Mouse (Mus musculus) limb, embryonic 14.5 days (tissue): Measurements from ENCODE around the gene Efna5. TPM values are rescaled to one million over a fixed set of nuclear protein-coding genes. Genes with fewer than 3 reads are reported as not detected.

Experiments used
- ATAC-seq: fragments of 200-750 bp; cut with Nextera tagmentation; 2 replicates; pipeline ENCODE4 v1.8.0; 2017; ENCODE audit warnings: low read depth, moderate number of reproducible peaks, moderate TSS enrichment; ENCODE audit not compliant: low FRiP score
- DNase-seq: peaks from one replicate; pipeline ENCODE4 v3.0.0-alpha.2; 2015; ENCODE audit warnings: low spot score
- H3K27ac ChIP-seq: fragments of 300-500 bp; sonication (generic); replicated peaks from 2 replicates; pipeline ENCODE4 v1.5.1; 2014; ENCODE audit warnings: low read depth, mild to moderate bottlenecking, low read length, moderate library complexity, mixed read lengths
- H3K27me3 ChIP-seq: fragments of 300-500 bp; sonication (generic); 2 replicates; pipeline ENCODE4 v1.6.1; 2014; ENCODE audit warnings: low read length, mixed read lengths; ENCODE audit not compliant: control insufficient read depth, insufficient read depth
- H3K36me3 ChIP-seq: fragments of 300-500 bp; sonication (generic); 2 replicates; pipeline ENCODE4 v1.6.1; 2014; ENCODE audit warnings: mild to moderate bottlenecking, low read length, moderate library complexity, mixed read lengths; ENCODE audit not compliant: control insufficient read depth, insufficient read depth
- H3K4me1 ChIP-seq: fragments of 300-500 bp; sonication (generic); 2 replicates; pipeline ENCODE4 v1.6.1; 2014; ENCODE audit warnings: antibody characterized with exemption, low read length, mixed read lengths; ENCODE audit not compliant: control insufficient read depth, insufficient read depth
- H3K4me2 ChIP-seq: fragments of 300-500 bp; sonication (generic); replicated peaks from 2 replicates; pipeline ENCODE4 v1.6.1; 2014; ENCODE audit warnings: low read depth, mild to moderate bottlenecking, low read length, moderate library complexity; ENCODE audit not compliant: severe bottlenecking
- H3K4me3 ChIP-seq: fragments of 300-500 bp; sonication (generic); replicated peaks from 2 replicates; pipeline ENCODE4 v1.5.1; 2014; ENCODE audit warnings: low read length
- H3K9ac ChIP-seq: fragments of 300-500 bp; sonication (generic); 2 replicates; pipeline ENCODE4 v1.6.1; 2014; ENCODE audit warnings: mild to moderate bottlenecking, low read depth, low read length, moderate library complexity; ENCODE audit not compliant: severe bottlenecking
- H3K9me3 ChIP-seq: fragments of 300-500 bp; sonication (generic); 2 replicates; pipeline ENCODE4 v1.6.1; 2016; ENCODE audit warnings: low read length; ENCODE audit not compliant: control insufficient read depth
- POLR2A ChIP-seq: fragments of 200-500 bp; IDR thresholded peaks from 2 replicates; pipeline ENCODE4 v1.8.0; 2012; ENCODE audit warnings: inconsistent platforms, mild to moderate bottlenecking, moderate library complexity, borderline replicate concordance; ENCODE audit not compliant: insufficient read depth, insufficient read length; ENCODE audit errors: extremely low read depth
- WGBS: fragments of 180-500 bp; shearing (Covaris S2); extraction: QIAGEN DNeasy Blood & Tissue Kit; methylation state at CpG from one replicate; pipeline ENCODE4 v1.1.7; 2014; 5-methylcytosine and 5-hydroxymethylcytosine counted together
- polyA plus RNA-seq, 2 experiments: library from polyadenylated mRNA; depleted of rRNA in 1 of 2; stranded (reverse) in 1 of 2; unstranded in 1 of 2; fragments of >200 nt; fragmentation: Nextera tagmentation in 1 of 2; extraction: Ambion mirVana in 1 of 2; gene quantifications; 2 replicates each; pipeline versions ENCODE4 v1.2.1 to v1.2.3; 2012 to 2014

The Efna5 gene
- polyA plus RNA-seq, 2 experiments: 22.8 to 64.8 TPM

- Histone ChIP-seq H3K9me3 (no peaks in the 10 kb centered on the region), H3K4me1 (peaks cover 9% of the 10 kb centered on the region; the same call in 1 of the 2 replicates), H3K4me3 (no peak overlapping the region), H3K36me3 (no peaks in the 10 kb centered on the region), H3K27ac (no peak overlapping the region), H3K27me3 (no peaks in the 10 kb centered on the region), H3K4me2 (no peak overlapping the region), H3K9ac (no peak overlapping the region)
- no peak for ATAC-seq
- no peak for TF ChIP-seq POLR2A
- 50% methylated on average over 8 of the region's 8 CpGs for WGBS
- DNase-seq: no peak
Observed at GRCm38 (mm10) chr17:62747381-62747780, 133.7 kb downstream of the Efna5 start.

- DNase-seq (no peak), ATAC-seq (no peak)
- Histone ChIP-seq H3K4me2 (no peak overlapping the region), H3K9me3 (no peaks in the 10 kb centered on the region), H3K27me3 (no peaks in the 10 kb centered on the region), H3K27ac (no peak overlapping the region), H3K36me3 (no peaks in the 10 kb centered on the region), H3K9ac (no peak overlapping the region), H3K4me1 (peaks cover 9% of the 10 kb centered on the region; the same call in 1 of the 2 replicates), H3K4me3 (no peak overlapping the region)
- TF ChIP-seq POLR2A: no peak
- WGBS: 42% methylated on average over 9 of the region's 9 CpGs
Observed at GRCm38 (mm10) chr17:62746827-62747226, 134.3 kb downstream of the Efna5 start.

- no peak overlapping the region for H3K4me2 ChIP-seq
- no peaks in the 10 kb centered on the region for H3K27me3 ChIP-seq
- no peaks in the 10 kb centered on the region for H3K9me3 ChIP-seq
- ATAC-seq (no peak), DNase-seq (no peak)
- WGBS: 87% methylated on average over 4 of the region's 4 CpGs
- H3K9ac ChIP-seq: no peak overlapping the region
- H3K4me3 ChIP-seq: no peak overlapping the region
- no peak overlapping the region for H3K27ac ChIP-seq
- peaks cover 9% of the 10 kb centered on the region; the same call in 1 of the 2 replicates for H3K4me1 ChIP-seq
- no peak for TF ChIP-seq POLR2A
- H3K36me3 ChIP-seq: no peaks in the 10 kb centered on the region
Observed at GRCm38 (mm10) chr17:62745286-62745685, 135.8 kb downstream of the Efna5 start.

- no peaks in the 10 kb centered on the region for H3K27me3 ChIP-seq
- ATAC-seq: no peak
Observed at GRCm38 (mm10) chr17:62744239-62744638, 136.9 kb downstream of the Efna5 start.

GRCm38 (mm10) chr17:62741702-62742101 is 139.4 kb downstream of the Efna5 start:
- no peak for ATAC-seq
- Histone ChIP-seq H3K27me3 (no peaks in the 10 kb centered on the region), H3K27ac (no peak overlapping the region), H3K9ac (no peak overlapping the region), H3K36me3 (no peaks in the 10 kb centered on the region), H3K9me3 (peaks cover 6% of the 10 kb centered on the region; the same call in 1 of the 2 replicates), H3K4me3 (no peak overlapping the region), H3K4me2 (no peak overlapping the region), H3K4me1 (no peaks in the 10 kb centered on the region)
- TF ChIP-seq POLR2A: no peak
- DNase-seq: no peak
- WGBS: 77% methylated on average over 5 of the region's 5 CpGs

More at GRCm38 (mm10) chr17:62744239-62744638, 136.9 kb downstream of the Efna5 start:
- DNase-seq: no peak
- Histone ChIP-seq H3K4me1 (peaks cover 9% of the 10 kb centered on the region; the same call in 1 of the 2 replicates), H3K27ac (no peak overlapping the region), H3K4me2 (no peak overlapping the region), H3K9me3 (peaks cover under 1% of the 10 kb centered on the region; the same call in 1 of the 2 replicates), H3K4me3 (no peak overlapping the region), H3K9ac (no peak overlapping the region), H3K36me3 (no peaks in the 10 kb centered on the region)
- 67% methylated on average over 6 of the region's 6 CpGs for WGBS
- no peak for TF ChIP-seq POLR2A
